9 mouse cellular contexts compared by ENCODE assay signal in the genomic region with DNA sequence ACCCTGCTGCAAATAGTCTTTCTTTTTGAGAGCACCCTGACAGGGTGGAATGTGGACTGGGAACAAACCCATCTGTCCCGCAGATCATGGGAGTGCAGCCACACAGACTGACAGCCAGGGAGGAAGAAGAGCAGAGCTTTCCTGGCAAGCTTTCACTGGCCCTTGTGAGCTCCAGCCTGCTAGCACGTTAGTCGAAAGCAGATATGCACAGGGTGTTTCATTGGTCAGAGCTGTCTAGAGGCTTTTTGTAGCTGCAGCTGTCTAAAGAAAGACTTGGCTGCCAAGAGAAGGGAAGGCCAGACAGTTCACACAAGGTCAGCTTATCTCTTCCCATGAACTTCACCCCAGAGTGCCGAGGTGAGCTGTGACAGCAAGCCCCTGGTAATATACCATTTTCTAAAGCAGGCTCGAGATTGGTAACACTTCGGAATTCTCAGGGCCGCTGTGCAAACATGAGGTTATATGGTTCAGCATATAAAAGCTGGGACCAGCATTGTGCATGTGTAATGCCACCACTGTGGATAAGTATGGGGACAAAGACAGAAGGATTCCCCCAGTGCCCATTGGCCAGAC.
A peak's percentile ranks its signal among the peaks of the same experiment; 100 is the strongest.
DNase-seq lines count a peak whose midpoint lies in the region; ATAC-seq and TF ChIP-seq lines count a peak whose summit lies in the region.
"Had no signal": no experiment of that assay in that cellular context is flagged by ENCODE, and none has a peak within 500 bp of the region (broad histone marks: within the 10 kb centered on the region; RNA-seq: fewer than 3 reads in every experiment).

No protein-coding gene starts in this region.

- H3K4me3 ChIP-seq in forebrain, embryonic 11.5 days (ENCODE audit: low read depth, low read length): no peak overlapping the region
- H3K4me3 ChIP-seq in heart, postnatal 0 days (ENCODE audit: low read depth, low read length): peak overlapping the region; percentile 25

- H3K27me3 ChIP-seq in forebrain, embryonic 11.5 days (ENCODE audit: control insufficient read depth, insufficient read depth, low read length): no peaks in the 10 kb centered on the region
- no peaks in the 10 kb centered on the region for H3K27me3 ChIP-seq in heart, postnatal 0 days (ENCODE audit: control insufficient read depth, insufficient read depth, low read length)

- TF ChIP-seq CTCF in heart, postnatal 0 days (IDR thresholded peaks at IDR 0.05; ENCODE audit: low read depth): 0 out of 2 replicates have a peak, but pooled peaks have one; percentile 5

- WGBS in forebrain, embryonic 11.5 days: 55% methylated on average over 7 of the region's 7 CpGs
- WGBS in heart, postnatal 0 days: 7% methylated on average over 7 of the region's 7 CpGs

- H3K4me2 ChIP-seq in forebrain, embryonic 11.5 days (ENCODE audit: low read depth, low read length, severe bottlenecking): no peak overlapping the region
- H3K4me2 ChIP-seq in heart, postnatal 0 days (ENCODE audit: low read depth, low read length): peak overlapping the region; percentile 49

- H3K9me3 ChIP-seq in forebrain, embryonic 11.5 days (ENCODE audit: control insufficient read depth, low read length): no peaks in the 10 kb centered on the region
- H3K9me3 ChIP-seq in heart, postnatal 0 days (replicated peaks; ENCODE audit: control insufficient read depth, low read length): no peaks in the 10 kb centered on the region

- TF ChIP-seq EP300 in heart, postnatal 0 days (IDR thresholded peaks at IDR 0.05; ENCODE audit: low read depth): peak; percentile 32; the same call in 1 of the 2 replicates

- DNase-seq in cerebellum, postnatal 14 days: peak; percentile 45 to 63
- DNase-seq in forebrain, embryonic 11.5 days (ENCODE audit: low spot score): no peak
- peak; percentile 94 for DNase-seq in heart, postnatal 0 days (ENCODE audit: low spot score)
- DNase-seq in kidney, postnatal 14 days: peak; percentile 54
- no peak for DNase-seq in right cerebral cortex, adult 2 months (ENCODE audit: low spot score in 2 of 2)
- DNase-seq in left cerebral cortex, adult 18-20 months (ENCODE audit: low spot score in 2 of 2): no peak

- peak overlapping the region; percentile 80 for H3K27ac ChIP-seq in forebrain, embryonic 11.5 days (ENCODE audit: low read depth, low read length)
- peak overlapping the region; percentile 88 for H3K27ac ChIP-seq in heart, postnatal 0 days (ENCODE audit: low read depth)
- H3K27ac ChIP-seq: liver, embryonic 14.5 days had no signal

- H3K9ac ChIP-seq in forebrain, embryonic 11.5 days (ENCODE audit: low read length): no peak overlapping the region
- H3K9ac ChIP-seq in heart, postnatal 0 days (replicated peaks; ENCODE audit: low read depth, low read length): no peak overlapping the region
- H3K9ac ChIP-seq: liver, embryonic 14.5 days had no signal

- peaks cover 4% of the 10 kb centered on the region; the same call in 1 of the 2 replicates for H3K4me1 ChIP-seq in forebrain, embryonic 11.5 days (replicated peaks; ENCODE audit: control insufficient read depth, insufficient read depth, low read length)
- H3K4me1 ChIP-seq in heart, postnatal 0 days (ENCODE audit: control insufficient read depth, insufficient read depth): peaks cover 10% of the 10 kb centered on the region; the same call in 1 of the 2 replicates

- no peak for ATAC-seq in cerebellum, adult (ENCODE audit: insufficient number of reproducible peaks, low FRiP score, low TSS enrichment)
- peak; percentile 80 for ATAC-seq in forebrain, embryonic 11.5 days (replicated peaks; ENCODE audit: low FRiP score)
- peak; percentile 97 for ATAC-seq in heart, postnatal 0 days (ENCODE audit: insufficient read depth, low read depth)
- ATAC-seq in megakaryocyte progenitor cell, adult 5-6 weeks (replicated peaks; ENCODE audit: poor library complexity): peak; percentile 89

- no peaks in the 10 kb centered on the region; the same call in 1 of the 2 replicates for H3K36me3 ChIP-seq in forebrain, embryonic 11.5 days (ENCODE audit: control insufficient read depth, insufficient read depth, low read length)
- H3K36me3 ChIP-seq in heart, postnatal 0 days (replicated peaks; ENCODE audit: control insufficient read depth, insufficient read depth, low read length): no peaks in the 10 kb centered on the region

Comparison
In these comparisons a context has a peak if more than half of its experiments do, and no peak if none do; other contexts are left out.
1. DNase-seq: peak in cerebellum, postnatal 14 days (2 of 2), heart, postnatal 0 days (single experiment) and kidney, postnatal 14 days (single experiment); none in forebrain, embryonic 11.5 days (single experiment), right cerebral cortex, adult 2 months (0 of 2) and left cerebral cortex, adult 18-20 months (0 of 2).